Mouse (Mus musculus) adrenal gland (tissue): Measurements from ENCODE around the gene Muc13.

Source experiments
- intact Hi-C: fragments of 180-260 bp; cut with DNase I; formaldehyde crosslinking; loops from one replicate; pipeline ENCODE4 v1.15.1; 2025

Gene Muc13

GRCm38 (mm10) chr16:33859380-33859779, 65.5 kb downstream of the Muc13 start:
- intact Hi-C loops: no loop called here

- intact Hi-C loops: no loop called here
Measured at GRCm38 (mm10) chr16:33859988-33860700, 66.3 kb downstream of the Muc13 start.

- intact Hi-C loops: no loop called here
Measured at GRCm38 (mm10) chr16:33862406-33862805, 68.6 kb downstream of the Muc13 start.

DNA sequence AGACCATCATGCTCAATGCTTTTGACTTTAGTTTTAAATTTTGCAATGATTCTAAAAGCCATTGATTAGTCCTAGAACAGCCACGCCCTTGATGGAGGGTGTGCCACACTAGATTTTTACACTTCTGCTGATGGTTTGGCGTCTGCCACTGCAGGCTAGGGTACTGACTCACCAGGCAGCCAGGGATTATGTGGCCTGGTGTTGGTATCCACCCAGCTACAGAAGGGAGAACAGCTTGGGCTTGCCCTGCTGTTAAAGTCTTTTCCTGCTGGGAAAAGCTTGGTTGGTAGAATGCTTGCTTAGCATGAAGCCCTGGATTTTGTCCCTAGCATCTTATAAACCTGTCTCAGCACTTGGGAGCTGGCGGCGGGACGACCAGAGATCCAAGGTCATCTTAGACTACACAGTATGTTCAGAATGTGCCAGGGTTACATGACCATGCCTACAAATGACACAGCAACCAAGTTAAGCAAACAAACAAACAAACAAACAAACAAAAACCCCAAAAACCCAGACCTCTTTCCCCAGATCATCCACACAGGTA, 69.4 kb downstream of the Muc13 start:
- intact Hi-C loops: no loop called here
